Mouse (Mus musculus): ENCODE measurements around the gene Papss1. TPM values are rescaled to one million over a fixed set of nuclear protein-coding genes. Genes with fewer than 3 reads are reported as not detected.
"Not testable (repeated sequence)": the region's sequence is repeated elsewhere in the genome, so short reads cannot be mapped to it uniquely, and the experiment has no call there.

Gene Papss1
- total and polyA plus RNA-seq, 2 experiments, result 5.6 to 6.5 TPM

DNA sequence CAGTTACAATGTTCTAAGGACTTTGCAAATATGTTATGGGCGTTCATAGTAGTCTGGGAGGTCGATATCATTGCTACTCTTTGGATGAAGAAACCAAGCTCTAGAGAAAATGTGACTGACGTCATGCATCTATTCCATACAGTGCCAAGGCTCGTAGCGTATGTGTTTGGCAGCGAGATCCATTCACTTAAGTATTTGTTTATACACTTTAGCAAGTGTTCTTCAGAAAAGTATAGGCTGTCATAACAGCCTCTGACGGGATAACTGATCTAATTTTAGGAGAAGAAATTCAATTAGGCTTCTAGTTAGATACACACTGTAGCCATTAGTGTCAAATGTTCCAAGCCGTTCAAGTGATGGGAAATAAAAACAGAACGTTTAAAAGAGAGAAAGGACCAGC lies 40.8 kb upstream of the Papss1 start:
- no peaks in the 10 kb centered on the region for H3K4me1 ChIP-seq (ENCODE audit: control insufficient read depth, insufficient read depth, low read length)
- no peak overlapping the region for H3K27ac ChIP-seq (replicated peaks; ENCODE audit: insufficient read depth, low read depth, low read length)
- no peak overlapping the region for H3K4me3 ChIP-seq (ENCODE audit: insufficient read depth, low read depth, low read length)
- no peaks in the 10 kb centered on the region for H3K79me2 ChIP-seq (ENCODE audit: control insufficient read depth, insufficient read depth, low read length)
- no peak for TF ChIP-seq POLR2A (IDR thresholded peaks at IDR 0.05; ENCODE audit: extremely low read depth, insufficient read depth, low read length)
- no peak for TF ChIP-seq CTCF (IDR thresholded peaks at IDR 0.05; ENCODE audit: low read depth, low read length)
- H3K27me3 ChIP-seq (ENCODE audit: control insufficient read depth, insufficient read depth, low read length), result no peaks in the 10 kb centered on the region
- DNase-seq (ENCODE audit: extremely low read depth, low read depth, low spot score), result no peak
- whole genome bisulfite sequencing, result 86% methylated on average over 9 of the region's 9 CpGs
- no peaks in the 10 kb centered on the region for H3K36me3 ChIP-seq (ENCODE audit: control insufficient read depth, insufficient read depth, low read length)
- H3K9ac ChIP-seq (ENCODE audit: low read depth, low read length), result no peak overlapping the region

DNA sequence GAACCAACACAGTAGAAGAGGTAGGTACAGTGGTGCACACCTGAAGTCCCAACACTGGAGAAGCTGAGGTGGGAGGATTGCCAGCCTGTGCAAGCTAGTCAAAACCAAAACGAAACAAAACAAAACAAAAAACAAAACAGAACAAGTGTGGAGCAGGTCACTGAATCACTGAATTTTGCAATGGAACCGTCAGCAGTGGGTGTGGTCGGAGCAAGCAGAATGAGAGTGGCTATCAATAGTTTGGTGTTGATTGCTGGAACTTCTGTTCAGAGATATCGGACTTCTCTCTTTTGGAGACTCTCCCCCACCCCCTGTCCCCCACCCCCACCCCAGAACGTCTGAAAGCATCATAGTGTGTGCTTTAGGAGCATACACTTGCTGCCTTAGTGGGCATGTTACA lies 40.4 kb upstream of the Papss1 start:
- H3K4me1 ChIP-seq (ENCODE audit: control insufficient read depth, insufficient read depth, low read length), result no peaks in the 10 kb centered on the region

DNA sequence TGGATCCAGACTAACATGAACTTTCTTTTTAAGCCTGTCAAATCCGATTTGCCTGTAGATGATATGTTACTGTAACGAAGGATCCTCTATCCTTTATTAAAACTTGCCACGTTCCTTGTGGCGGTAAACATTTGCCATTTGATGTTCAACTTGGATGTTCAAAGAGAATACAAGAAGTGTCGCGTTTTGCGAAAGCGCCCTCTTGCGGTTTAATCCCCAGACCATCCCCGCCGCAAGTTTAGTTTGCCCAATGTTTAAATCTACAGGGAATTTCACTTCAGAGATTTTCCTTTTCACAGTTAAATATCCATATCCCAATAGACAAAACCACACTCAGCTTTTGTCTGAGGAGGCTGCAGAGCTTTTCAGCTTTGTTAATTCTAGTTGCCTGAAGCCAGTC lies 39.8 kb upstream of the Papss1 start:
- Histone ChIP-seq H3K9ac (ENCODE audit: low read depth, low read length) (no peak overlapping the region), H3K36me3 (ENCODE audit: control insufficient read depth, insufficient read depth, low read length) (no peaks in the 10 kb centered on the region), H3K27ac (replicated peaks; ENCODE audit: insufficient read depth, low read depth, low read length) (no peak overlapping the region), H3K79me2 (ENCODE audit: control insufficient read depth, insufficient read depth, low read length) (no peaks in the 10 kb centered on the region), H3K4me3 (ENCODE audit: insufficient read depth, low read depth, low read length) (no peak overlapping the region), H3K27me3 (ENCODE audit: control insufficient read depth, insufficient read depth, low read length) (no peaks in the 10 kb centered on the region), H3K4me1 (ENCODE audit: control insufficient read depth, insufficient read depth, low read length) (no peaks in the 10 kb centered on the region)
- peak; percentile 42 for DNase-seq (ENCODE audit: extremely low read depth, low read depth, low spot score)
- TF ChIP-seq POLR2A (IDR thresholded peaks at IDR 0.05; ENCODE audit: extremely low read depth, insufficient read depth, low read length), result no peak
- TF ChIP-seq CTCF (IDR thresholded peaks at IDR 0.05; ENCODE audit: low read depth, low read length), result peak; percentile 63
- 16% methylated on average over 11 of the region's 11 CpGs for WGBS

More for the DNA sequence above, 40.4 kb upstream of the Papss1 start:
- Histone ChIP-seq H3K36me3 (ENCODE audit: control insufficient read depth, insufficient read depth, low read length) (no peaks in the 10 kb centered on the region), H3K79me2 (ENCODE audit: control insufficient read depth, insufficient read depth, low read length) (no peaks in the 10 kb centered on the region), H3K9ac (ENCODE audit: low read depth, low read length) (no peak overlapping the region), H3K27ac (replicated peaks; ENCODE audit: insufficient read depth, low read depth, low read length) (no peak overlapping the region), H3K4me3 (ENCODE audit: insufficient read depth, low read depth, low read length) (no peak overlapping the region), H3K27me3 (ENCODE audit: control insufficient read depth, insufficient read depth, low read length) (no peaks in the 10 kb centered on the region)
- 40% methylated on average over 5 of the region's 5 CpGs for WGBS
- no peak for TF ChIP-seq CTCF (IDR thresholded peaks at IDR 0.05; ENCODE audit: low read depth, low read length)
- TF ChIP-seq POLR2A (IDR thresholded peaks at IDR 0.05; ENCODE audit: extremely low read depth, insufficient read depth, low read length), result no peak
- DNase-seq (ENCODE audit: extremely low read depth, low read depth, low spot score), result no peak

DNA sequence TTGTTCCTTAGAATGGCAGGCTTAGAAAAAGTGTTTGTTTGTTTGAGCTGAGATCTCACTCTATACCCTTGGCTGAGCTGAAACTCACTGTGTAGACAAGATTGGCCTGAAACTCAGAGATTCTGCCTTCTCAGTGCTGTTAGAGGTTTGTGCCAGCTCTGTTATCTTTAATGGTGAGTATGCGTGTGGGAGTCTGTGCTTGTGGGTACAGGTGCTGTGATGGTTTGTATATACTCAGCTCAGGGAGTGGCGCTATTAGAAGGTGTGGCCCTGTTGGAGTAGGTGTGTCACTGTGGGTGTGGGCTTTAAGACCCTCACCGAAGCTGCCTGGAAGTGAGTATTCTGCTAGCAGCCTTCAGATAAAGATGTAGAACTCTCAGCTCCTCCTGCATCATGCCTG lies 39.3 kb upstream of the Papss1 start:
- no peaks in the 10 kb centered on the region for H3K27me3 ChIP-seq (ENCODE audit: control insufficient read depth, insufficient read depth, low read length)
- TF ChIP-seq CTCF (IDR thresholded peaks at IDR 0.05; ENCODE audit: low read depth, low read length) (no peak), POLR2A (IDR thresholded peaks at IDR 0.05; ENCODE audit: extremely low read depth, insufficient read depth, low read length) (no peak)

DNA sequence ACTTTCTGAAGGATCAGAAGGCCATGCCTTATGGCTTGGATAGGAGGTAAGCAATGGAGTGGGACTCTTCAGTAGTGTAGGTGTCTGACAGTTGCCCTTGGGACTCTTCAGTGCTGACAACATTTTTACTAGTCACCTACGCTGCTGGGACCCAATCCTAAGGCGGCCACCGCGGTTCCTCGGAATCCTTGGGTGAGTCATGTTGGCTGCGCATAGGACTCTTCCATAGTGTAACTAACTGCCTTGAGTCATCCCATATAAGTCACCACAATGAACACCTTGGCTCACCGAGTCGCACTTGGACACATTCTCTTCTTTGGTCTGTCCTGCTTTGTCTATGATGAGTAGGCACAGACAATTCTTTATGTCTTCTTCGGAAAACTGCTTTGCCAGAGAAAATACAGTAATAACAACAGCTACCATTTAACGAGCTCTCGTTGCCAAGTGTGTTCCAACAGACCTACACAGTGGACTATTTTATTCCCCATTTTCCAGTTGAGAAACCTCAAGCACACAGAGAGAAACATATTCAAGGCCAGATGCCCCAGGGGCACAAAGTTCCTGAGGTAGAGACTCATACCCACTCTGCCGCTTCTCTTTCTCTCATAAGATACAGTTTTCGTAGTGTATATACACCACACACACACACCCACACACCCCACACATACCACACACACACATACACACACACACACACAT lies 23.2 kb upstream of the Papss1 start:
- H3K9ac ChIP-seq (ENCODE audit: low read depth, low read length), result no peak overlapping the region
- H3K27ac ChIP-seq (replicated peaks; ENCODE audit: insufficient read depth, low read depth, low read length), result no peak overlapping the region
- no peaks in the 10 kb centered on the region for H3K4me1 ChIP-seq (ENCODE audit: control insufficient read depth, insufficient read depth, low read length)
- DNase-seq (ENCODE audit: extremely low read depth, low read depth, low spot score), result no peak
- 96% methylated on average over 13 of the region's 13 CpGs for WGBS
- H3K36me3 ChIP-seq (ENCODE audit: control insufficient read depth, insufficient read depth, low read length), result no peaks in the 10 kb centered on the region
- no peaks in the 10 kb centered on the region for H3K79me2 ChIP-seq (ENCODE audit: control insufficient read depth, insufficient read depth, low read length)
- no peak overlapping the region for H3K4me3 ChIP-seq (ENCODE audit: insufficient read depth, low read depth, low read length)
- H3K27me3 ChIP-seq (ENCODE audit: control insufficient read depth, insufficient read depth, low read length), result no peaks in the 10 kb centered on the region
- TF ChIP-seq CTCF (IDR thresholded peaks at IDR 0.05; ENCODE audit: low read depth, low read length) (no peak), POLR2A (IDR thresholded peaks at IDR 0.05; ENCODE audit: extremely low read depth, insufficient read depth, low read length) (no peak)

More for the DNA sequence above, 39.3 kb upstream of the Papss1 start:
- H3K4me3 ChIP-seq (ENCODE audit: insufficient read depth, low read depth, low read length), result no peak overlapping the region
- no peaks in the 10 kb centered on the region for H3K36me3 ChIP-seq (ENCODE audit: control insufficient read depth, insufficient read depth, low read length)
- no peak overlapping the region for H3K9ac ChIP-seq (ENCODE audit: low read depth, low read length)
- no peak overlapping the region for H3K27ac ChIP-seq (replicated peaks; ENCODE audit: insufficient read depth, low read depth, low read length)
- no peaks in the 10 kb centered on the region for H3K4me1 ChIP-seq (ENCODE audit: control insufficient read depth, insufficient read depth, low read length)
- no peak for DNase-seq (ENCODE audit: extremely low read depth, low read depth, low spot score)
- H3K79me2 ChIP-seq (ENCODE audit: control insufficient read depth, insufficient read depth, low read length), result no peaks in the 10 kb centered on the region
- 80% methylated on average over 3 of the region's 3 CpGs for WGBS

DNA sequence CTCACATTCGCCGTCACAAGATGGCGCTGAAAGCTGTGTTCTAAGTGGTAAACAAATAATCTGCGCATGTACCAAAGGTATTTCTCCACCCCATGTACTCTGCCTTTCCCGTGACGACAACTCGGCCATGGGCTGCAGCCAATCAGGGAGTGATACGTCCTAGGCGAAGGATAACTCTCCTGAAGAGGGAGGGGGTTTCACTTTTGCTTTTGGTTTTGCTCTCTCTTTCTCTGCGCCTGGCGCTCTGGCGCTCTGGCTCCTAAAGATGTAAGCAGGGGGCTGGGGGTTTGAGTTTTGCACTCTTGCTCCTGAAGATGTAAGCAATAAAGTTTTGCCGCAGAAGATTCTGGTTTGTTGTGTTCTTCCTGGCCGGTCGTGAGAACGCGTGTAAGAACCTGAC lies 17.0 kb upstream of the Papss1 start:
- not testable (repeated sequence) for H3K79me2 ChIP-seq (ENCODE audit: control insufficient read depth, insufficient read depth, low read length); H3K9ac ChIP-seq (ENCODE audit: low read depth, low read length); H3K27ac ChIP-seq (replicated peaks; ENCODE audit: insufficient read depth, low read depth, low read length); H3K4me1 ChIP-seq (ENCODE audit: control insufficient read depth, insufficient read depth, low read length); H3K36me3 ChIP-seq (ENCODE audit: control insufficient read depth, insufficient read depth, low read length); H3K4me3 ChIP-seq (ENCODE audit: insufficient read depth, low read depth, low read length); DNase-seq (ENCODE audit: extremely low read depth, low read depth, low spot score); H3K27me3 ChIP-seq (ENCODE audit: control insufficient read depth, insufficient read depth, low read length)
- WGBS, result 97% methylated on average over 17 of the region's 17 CpGs
